Mouse (Mus musculus): ENCODE measurements at regions not wholly inside any gene's neighbourhood (a gene's known extent, or its start where the extent isn't known, plus 50 kb on each side); places are given as distances from the start of the nearest gene placed in this dataset.

- DNase-seq (ENCODE audit: low spot score): no peak
Measured at GRCm38 (mm10) chr15:11774717-11775116, 132.4 kb downstream of the Npr3 start.

DNA sequence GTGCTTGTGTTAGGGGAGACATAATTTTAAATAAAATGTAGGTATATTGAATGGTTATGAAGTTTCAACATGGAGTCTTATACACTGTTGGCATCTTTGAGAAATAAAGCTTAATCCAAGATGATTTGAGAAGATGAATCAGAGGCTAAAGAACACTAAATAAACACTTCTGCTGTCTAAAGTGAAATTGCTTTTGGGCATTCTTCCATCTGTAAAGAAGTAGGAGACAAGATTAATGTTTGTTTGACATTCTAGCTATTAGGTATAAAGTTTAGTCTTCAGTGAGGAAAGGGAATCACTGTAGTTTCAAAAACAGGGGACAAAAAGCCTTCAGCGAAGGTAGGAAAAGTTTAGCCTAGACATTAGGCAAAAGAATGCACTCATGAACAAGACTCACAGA, 136.5 kb downstream of the Npr3 start:
- DNase-seq (ENCODE audit: low spot score): no peak

GRCm38 (mm10) chr15:11757963-11758362, 149.1 kb downstream of the Npr3 start:
- DNase-seq (ENCODE audit: low spot score): no peak

GRCm38 (mm10) chr15:11756786-11757185, 150.3 kb downstream of the Npr3 start:
- DNase-seq (ENCODE audit: low spot score): no peak

- peak; percentile 61 for DNase-seq (ENCODE audit: low spot score)
Measured at GRCm38 (mm10) chr15:11753216-11753615, 153.9 kb downstream of the Npr3 start.

DNA sequence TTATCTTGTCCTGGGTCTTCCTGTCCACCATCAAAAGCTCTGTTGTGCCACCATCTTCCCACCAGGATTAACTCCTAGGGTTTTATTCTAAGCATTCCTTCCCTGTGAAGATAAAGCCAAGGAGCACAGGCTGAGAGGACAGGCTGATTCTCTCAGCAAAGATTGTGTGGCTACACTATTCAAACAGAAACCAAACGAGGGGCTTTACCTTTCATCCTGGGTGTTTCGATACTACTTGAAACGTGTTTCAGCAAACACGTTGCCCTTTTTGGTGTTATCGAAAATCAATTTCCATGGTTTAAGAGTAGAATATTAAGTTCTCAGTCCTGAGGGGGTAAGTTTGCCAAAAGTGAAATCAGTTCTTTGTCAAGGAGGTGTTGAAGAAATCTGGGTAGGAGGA, 156.2 kb downstream of the Npr3 start:
- no peak for DNase-seq (ENCODE audit: low spot score)

DNA sequence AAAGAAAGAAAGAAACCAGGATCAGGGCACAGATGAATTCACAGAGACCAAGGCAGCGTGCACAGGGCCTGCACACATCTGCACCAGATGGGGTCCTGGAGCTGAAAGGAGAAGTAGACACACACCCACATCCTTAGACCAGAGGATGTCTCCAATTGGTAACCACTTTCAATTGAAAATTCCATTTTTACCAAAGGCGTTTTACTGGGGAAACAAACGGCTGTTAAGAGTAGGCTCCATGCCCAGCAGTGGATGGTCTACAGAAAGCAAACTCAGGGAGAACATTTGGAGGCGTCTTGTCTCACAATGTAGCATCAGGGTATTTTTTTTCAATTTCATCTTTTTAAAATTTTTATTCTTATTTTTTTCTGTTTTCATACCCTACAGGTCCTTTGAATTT, 157.6 kb downstream of the Npr3 start:
- no peak for DNase-seq (ENCODE audit: low spot score)

- DNase-seq (ENCODE audit: low spot score): no peak
Measured at GRCm38 (mm10) chr15:11748306-11748705, 158.8 kb downstream of the Npr3 start.

GRCm38 (mm10) chr15:11746754-11747153, 160.3 kb downstream of the Npr3 start:
- DNase-seq (ENCODE audit: low spot score): no peak

- DNase-seq (ENCODE audit: low spot score): no peak
Measured at GRCm38 (mm10) chr15:11745629-11746372, 161.3 kb downstream of the Npr3 start.

- DNase-seq (ENCODE audit: low spot score): no peak
Measured at GRCm38 (mm10) chr15:11744903-11745302, 162.2 kb downstream of the Npr3 start.

- DNase-seq (ENCODE audit: low spot score): no peak
Measured at GRCm38 (mm10) chr15:11744296-11744695, 162.8 kb downstream of the Npr3 start.

DNA sequence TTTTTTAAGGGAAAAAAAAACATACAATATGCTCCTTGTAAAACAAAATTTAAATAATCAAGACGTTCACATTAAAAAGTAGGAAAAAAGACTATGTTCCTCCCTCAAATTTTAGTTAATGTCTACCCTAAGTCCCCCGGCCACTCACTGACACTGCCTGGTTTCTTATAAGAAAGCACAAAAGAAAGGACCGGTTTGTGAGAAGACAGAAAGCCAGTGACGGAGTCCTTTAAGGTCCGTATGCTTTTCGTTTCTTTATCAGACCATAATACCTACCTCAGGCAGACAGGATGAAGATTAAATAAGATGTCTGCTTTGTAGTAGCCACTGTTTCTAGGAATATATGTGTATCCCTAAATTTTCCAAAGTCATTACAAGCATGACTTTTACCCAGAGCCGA, 164.3 kb downstream of the Npr3 start:
- no peak for DNase-seq (ENCODE audit: low spot score)

GRCm38 (mm10) chr15:11742346-11742729, 164.7 kb downstream of the Npr3 start:
- no peak for DNase-seq (ENCODE audit: low spot score)

GRCm38 (mm10) chr15:11741598-11742345, 165.3 kb downstream of the Npr3 start:
- no peak for DNase-seq (ENCODE audit: low spot score)

DNA sequence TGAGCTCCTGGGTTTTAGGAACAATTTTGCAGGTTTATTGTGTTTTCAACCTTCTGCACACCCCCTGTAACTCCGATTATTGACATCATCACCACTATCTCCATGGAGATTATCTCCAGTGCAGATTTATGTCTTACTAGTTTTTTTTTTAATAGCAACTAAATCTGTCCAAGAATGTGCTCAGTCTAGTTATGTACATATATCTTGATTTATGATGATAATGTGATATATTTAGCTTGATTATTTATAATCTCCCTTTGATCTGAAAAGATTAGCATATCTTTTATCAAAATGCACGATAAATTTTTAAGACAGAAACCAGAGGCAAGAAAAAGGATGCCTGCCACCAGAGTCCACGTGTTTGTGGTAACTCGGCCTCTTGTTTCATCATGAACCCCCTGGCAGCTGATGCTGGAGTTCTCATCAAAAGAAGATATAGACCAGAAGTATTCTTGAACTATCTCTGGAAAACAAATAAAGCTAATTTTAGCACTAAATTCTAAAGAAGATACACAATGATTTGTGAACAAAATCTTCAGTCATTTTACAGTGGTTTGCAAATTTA, 169.6 kb downstream of the Npr3 start:
- no peak for DNase-seq (ENCODE audit: low spot score)

- DNase-seq (ENCODE audit: low spot score): no peak
Measured at GRCm38 (mm10) chr15:11734639-11735265, 172.3 kb downstream of the Npr3 start.

DNA sequence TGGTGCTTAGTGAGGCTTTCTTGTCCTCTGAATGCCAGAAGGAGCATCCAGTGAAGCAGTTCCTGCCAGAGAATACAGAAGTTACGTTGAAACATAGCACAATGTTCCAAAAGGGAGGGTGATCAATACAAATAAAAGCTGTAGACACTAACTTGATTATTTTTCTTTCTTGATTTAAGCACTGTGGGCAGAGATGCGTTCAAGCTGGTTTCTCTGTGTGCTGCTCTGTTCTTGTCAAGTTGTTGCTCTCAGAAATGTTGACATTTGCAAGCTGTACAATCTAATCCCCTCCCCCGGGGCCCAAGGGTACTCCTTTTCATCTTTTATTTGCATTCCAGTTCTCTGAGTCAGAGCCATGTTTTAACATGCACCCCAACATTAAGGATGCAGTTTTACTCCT, 177.7 kb downstream of the Npr3 start:
- DNase-seq (ENCODE audit: low spot score): peak; percentile 23

GRCm38 (mm10) chr15:11725620-11726530, 181.2 kb downstream of the Npr3 start:
- DNase-seq (ENCODE audit: low spot score): no peak

DNA sequence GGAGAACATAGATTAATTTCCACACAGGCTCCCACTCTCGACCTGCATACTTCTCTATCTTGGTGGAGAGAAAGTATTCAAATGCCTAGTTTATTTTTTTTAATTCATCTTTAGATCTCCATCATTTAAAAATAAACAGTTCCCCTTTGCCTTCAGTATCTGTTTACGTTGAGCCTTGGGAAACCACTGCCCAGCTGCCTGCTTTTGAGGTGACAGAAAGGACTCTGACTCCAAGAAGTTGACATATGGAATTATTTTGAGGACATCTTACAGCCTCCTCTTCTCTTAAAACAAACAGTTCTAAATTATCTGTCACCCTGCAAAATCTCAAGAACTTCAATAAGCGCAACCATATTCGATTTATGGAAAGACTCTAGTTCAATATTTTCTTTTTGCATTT, 186.4 kb downstream of the Npr3 start:
- no peak for DNase-seq (ENCODE audit: low spot score)

DNA sequence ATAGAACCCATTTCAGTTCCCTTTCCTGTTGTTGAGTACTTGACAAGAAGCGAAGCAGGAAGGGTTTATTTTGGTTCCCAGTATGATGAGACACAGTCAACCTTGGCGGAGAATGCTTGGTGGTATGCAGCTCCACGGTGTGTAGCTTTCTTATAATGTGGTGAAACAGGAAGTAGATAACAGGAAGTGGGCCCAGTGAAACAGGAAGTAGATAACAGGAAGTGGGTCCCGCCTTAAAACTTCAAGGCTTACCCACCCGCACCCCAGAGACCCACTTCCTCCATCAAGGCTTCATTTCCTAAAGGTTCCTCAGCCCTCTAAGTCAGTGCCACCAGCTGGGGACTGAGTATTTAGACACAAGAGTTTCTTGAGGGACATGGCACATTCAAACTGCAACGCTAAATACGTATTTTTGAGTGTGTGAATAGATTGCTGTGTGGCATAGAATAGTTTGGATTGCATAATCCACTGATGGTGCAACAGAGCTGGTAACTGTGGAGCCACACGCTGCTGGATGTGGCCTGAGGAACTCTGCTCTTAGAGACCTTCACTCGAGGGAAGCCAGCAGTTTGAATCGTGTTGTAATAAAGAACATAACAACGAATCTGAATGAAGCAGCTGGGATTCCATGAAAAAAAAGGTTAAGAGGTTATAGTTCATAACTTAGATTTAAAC, 190.8 kb downstream of the Npr3 start:
- DNase-seq (ENCODE audit: low spot score): no peak
